Mouse (Mus musculus) CH12.LX (cell line): ENCODE data around the gene Ctps.

ENCODE experiments used
- EP300 ChIP-seq: IDR thresholded peaks from 2 replicates; pipeline ENCODE4 v1.6.1; 2011; ENCODE audit warnings: low read length, improper control_type of control experiment
- POLR2A ChIP-seq: IDR thresholded peaks from 2 replicates; pipeline ENCODE4 v1.6.1; 2011; ENCODE audit warnings: low read depth, mild to moderate bottlenecking, improper control_type of control experiment, low read length
- UBTF ChIP-seq: IDR thresholded peaks from 2 replicates; pipeline ENCODE4 v1.6.1; 2012; ENCODE audit warnings: low read depth, mild to moderate bottlenecking, inconsistent platforms, low read length, improper control_type of control experiment, moderate library complexity

- no peak for TF ChIP-seq POLR2A
- TF ChIP-seq UBTF = no peak
- TF ChIP-seq EP300 = no peak
Observed at GRCm38 (mm10) chr4:120589815-120590422, 19.8 kb upstream of the Ctps start.
